Mouse (Mus musculus) MEL-GATA-1-ER (cell line): Measurements from ENCODE around the gene Lipc.

Experiments
- DNase-seq: peaks from one replicate; pipeline ENCODE4 v3.0.0-alpha.2; 2012; ENCODE audit warnings: low read depth; ENCODE audit errors: extremely low read depth

Lipc gene

DNA sequence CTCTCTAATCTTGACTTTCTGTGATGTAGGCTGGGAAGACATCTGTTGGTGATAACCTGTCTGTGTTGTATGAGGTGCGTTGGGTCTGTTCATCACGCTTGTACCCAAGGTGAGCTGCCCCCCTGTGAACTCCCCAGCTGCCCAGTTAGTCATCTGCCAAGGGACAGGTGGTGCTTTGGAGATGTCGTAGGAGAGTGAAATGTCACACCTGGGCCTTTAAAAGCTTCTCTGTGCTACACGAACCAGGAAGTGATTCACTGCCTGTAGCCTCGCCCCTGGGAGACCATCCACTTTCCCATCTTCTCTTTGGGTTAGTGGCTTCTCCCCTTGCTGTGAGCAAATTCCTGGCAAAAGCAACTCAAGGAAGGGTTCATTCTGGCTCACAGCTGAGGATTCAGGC, 6.4 kb upstream of the Lipc start:
- no peak for DNase-seq

DNA sequence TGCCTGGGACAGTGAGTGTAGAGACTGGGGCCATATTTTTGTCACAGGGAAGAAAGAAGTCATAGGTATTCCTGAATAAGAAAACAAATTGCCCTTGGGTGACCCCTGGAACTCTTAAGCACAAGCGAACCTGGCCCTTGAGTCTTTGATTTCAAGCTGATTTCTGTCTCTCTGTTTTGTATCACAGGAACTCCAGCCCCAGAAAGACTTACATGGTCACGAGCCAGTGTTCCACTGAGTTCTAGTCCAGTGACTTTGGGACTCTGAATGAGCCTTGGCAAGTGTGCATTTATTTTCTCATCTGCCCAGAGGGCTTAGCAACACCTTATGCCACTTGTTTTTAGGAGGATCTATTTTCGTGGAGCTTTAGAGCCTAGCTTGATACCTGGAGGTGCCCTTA, 5.7 kb upstream of the Lipc start:
- no peak for DNase-seq

GRCm38 (mm10) chr9:70954226-70954625, 2.2 kb upstream of the Lipc start:
- no peak for DNase-seq

DNA sequence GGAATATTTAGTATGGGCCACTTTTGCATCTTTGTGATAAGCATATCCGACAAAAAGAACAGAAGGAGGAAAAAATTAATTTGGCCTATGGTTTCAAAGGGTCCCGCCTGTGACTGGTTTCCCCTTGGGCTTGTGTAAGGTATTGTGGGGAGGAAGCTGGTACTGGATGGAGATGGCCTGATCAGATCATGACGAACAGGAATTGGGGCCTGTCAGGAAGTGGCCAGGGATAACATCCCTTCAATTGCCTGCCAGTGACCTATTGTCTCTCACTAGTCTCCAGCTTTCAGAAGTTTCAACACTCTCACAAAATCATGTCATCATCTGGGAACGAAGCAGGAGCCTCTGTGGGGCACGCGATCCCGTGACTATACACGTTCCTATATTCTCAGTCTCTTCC, 2.7 kb downstream of the Lipc start:
- DNase-seq, result no peak

- DNase-seq, result no peak
Measured at GRCm38 (mm10) chr9:70947312-70947711, 4.7 kb downstream of the Lipc start.

DNA sequence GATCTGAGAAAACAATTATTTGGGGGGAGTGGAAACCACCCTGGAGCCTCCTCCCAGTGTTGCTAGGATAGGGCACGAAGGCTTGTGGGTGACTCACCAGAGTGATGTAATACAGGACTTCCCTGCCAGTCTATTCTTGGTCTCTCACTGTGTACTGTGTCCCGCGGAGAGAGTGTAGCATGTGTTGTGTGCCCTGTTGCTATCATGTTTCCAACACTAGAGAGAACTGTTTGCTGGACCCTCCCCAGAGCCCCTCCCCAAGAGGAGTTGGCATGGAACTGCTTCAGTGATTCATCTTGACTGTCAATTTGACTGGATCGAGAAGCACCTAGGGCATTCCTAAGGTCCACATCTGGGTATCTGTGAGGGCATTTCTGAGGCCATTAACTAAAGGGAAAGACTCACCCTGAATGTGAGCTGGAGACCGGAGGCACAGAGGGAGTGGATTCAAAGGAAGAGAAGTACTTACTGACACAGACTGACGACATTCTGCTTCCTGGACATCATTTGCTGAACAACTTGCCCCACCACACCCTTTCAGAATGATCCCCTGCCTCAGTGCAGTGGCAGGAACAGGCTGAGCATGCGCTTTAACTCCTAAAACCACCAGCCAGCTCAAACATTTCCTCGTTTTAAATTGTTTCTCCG, 9.2 kb downstream of the Lipc start:
- DNase-seq, result no peak

DNA sequence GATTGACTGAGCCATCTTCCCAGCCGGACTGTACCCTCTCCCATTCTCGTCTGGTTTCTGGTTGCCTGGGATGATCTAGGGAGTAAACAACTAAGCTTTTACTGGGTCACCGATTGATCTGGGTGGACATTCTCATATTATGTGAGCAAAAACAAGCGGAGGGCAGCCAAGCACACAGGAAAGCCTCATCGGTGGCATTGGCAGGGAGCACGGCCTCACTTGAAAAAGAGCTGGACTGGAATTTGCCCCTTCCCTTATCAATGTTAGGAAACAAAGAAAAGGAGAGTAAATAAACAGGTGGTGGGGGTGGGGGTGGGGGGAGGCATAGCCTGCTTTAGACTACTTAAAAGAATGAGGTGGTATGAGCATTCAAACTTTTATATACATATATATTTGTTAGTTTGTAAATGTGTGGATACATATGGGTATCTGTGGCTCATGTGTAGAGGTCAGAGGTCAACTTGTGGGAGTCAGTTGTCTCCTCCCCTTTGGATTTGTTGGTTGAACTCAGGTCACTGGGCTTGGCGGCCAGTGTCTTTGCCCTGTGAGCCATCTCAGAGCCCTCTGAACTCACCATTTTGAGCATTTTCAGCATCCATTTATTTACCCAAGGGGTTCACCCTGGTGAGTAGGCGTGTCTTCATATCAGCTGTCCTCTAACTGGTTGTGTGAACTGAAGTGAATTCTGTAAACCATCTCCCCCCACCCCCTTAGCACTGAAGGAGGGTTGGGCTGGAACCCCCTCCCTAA, 12.1 kb downstream of the Lipc start:
- DNase-seq, result no peak

DNA sequence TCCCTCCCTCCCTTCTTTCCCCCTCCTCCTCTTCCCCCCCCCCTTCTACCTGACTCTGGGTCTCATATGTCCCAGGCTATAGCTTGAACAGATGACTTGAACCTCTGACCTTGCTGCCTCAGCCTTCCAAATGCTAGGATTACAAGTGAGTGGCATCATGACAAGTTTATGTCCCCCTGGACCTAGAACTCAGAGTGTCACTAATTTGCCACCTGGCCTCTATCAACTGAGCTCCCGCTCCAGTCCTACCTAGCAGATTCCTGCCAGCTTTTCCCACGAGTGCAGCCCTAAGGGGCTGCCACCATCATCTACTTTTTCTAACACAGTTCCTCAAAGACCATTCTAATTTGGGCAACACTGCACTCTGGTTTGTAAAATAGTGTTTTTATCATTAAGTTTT, 13.2 kb downstream of the Lipc start:
- DNase-seq, result no peak

- no peak for DNase-seq
Measured at GRCm38 (mm10) chr9:70938134-70938533, 13.9 kb downstream of the Lipc start.

- DNase-seq, result no peak
Measured at GRCm38 (mm10) chr9:70934587-70935295, 17.3 kb downstream of the Lipc start.

- DNase-seq, result no peak
Measured at GRCm38 (mm10) chr9:70930641-70931020, 21.4 kb downstream of the Lipc start.

- DNase-seq, result peak; percentile 67
Measured at GRCm38 (mm10) chr9:70929840-70930640, 22.0 kb downstream of the Lipc start.

DNA sequence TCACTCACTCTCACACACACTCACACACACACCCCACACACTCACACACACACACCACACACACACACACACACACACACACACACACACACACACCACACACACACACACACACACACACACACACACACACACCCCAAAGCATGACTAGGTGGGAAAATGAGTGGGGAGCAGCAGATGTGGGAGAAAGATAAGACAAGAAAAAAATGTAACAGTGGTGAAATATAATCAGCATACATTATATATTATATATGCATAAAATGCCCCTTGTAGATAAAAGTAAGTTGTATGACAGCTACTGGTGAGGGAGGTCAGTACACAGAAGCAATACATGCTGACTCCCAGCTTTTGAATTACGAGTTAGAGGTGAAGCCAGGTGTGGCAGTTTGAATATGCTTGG, 23.6 kb downstream of the Lipc start:
- no peak for DNase-seq

- DNase-seq, result no peak
Measured at GRCm38 (mm10) chr9:70927701-70928100, 24.3 kb downstream of the Lipc start.

DNA sequence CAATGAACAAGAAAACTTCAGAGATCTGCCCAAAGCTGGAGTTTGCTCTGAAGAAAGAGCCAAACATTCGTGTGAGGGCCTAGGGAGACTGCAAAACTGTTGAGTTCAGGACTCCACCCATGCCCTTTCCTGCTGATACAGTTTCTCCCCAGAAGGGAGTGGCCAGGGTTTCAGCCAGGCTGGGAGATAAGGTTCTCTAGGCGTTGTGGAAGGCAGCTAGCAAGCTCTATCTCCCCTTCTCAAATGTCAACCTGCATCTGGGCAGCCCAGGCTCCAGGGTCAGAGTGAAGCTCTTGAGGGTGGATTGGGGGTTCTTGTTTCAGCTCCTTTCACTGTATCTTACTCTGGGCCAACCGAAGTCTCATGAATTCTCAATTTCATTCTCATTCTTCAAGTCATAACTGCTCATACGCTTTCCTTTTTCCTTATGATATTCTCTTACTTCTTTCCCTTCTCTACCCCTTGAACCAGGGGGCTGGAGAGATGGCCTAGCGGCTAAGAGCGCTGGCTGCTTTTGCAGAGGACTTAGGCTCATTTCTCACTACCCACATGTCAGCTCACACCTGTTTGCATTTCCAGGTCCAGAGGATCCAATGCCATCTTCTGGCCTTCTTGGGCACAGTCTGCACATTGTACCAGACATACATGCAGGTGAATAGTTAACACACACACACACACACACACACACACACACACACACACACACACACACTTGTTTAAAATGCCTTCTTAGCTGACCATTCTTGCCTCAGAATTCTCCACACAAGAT, 25.0 kb downstream of the Lipc start:
- DNase-seq, result peak; percentile 96

DNA sequence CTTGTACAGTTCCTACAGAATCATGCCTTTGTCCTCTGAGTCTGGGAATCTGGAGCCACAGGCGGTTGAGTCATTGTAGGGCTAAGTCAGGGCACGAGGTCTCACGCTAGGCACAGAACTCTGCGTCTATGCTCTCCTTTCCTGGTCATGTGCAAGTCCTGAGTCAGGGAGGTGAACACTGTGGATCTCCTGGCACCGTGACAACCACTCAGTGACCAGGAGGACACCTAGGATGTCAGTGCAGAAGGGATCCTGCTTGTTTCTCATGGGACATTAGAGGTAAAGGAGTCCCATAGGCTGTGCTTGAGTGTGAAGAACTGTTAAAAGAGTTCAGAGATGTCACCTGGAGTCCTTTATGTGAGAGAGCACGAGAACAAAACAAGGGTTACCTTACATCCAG, 26.8 kb downstream of the Lipc start:
- DNase-seq, result no peak

- no peak for DNase-seq
Measured at GRCm38 (mm10) chr9:70924763-70925162, 27.3 kb downstream of the Lipc start.

GRCm38 (mm10) chr9:70921781-70922565, 30.1 kb downstream of the Lipc start:
- DNase-seq, result peak; percentile 89

DNA sequence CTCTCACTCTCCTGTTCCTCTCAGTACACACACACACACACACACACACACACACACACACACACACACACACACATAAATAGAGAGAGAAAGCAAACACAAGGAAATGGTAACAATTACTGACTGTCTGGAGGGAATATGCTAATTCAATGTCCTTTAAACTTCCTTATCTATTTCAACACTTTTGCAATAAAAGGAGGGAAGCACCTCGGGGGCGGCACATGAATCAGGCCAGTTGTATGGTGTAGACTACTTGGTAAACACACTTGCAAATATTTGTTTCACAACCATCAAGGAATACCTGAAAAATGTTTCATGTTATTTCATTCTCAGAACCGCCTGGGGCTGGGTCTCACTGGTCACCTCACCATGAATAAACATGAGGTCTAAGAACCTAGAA, 30.9 kb downstream of the Lipc start:
- no peak for DNase-seq

- DNase-seq, result no peak
Measured at GRCm38 (mm10) chr9:70919271-70919670, 32.8 kb downstream of the Lipc start.
